Mouse (Mus musculus): ENCODE data around the gene Wipi1. TPM values are rescaled to one million over a fixed set of nuclear protein-coding genes. Genes with fewer than 3 reads are reported as not detected.

Gene Wipi1
- total and polyA plus RNA-seq, 3 experiments = 2.6 to 8.2 TPM; not detected in 1

- no peaks in the 10 kb centered on the region for H3K9me3 ChIP-seq (replicated peaks; ENCODE audit: insufficient read depth, low read length)
- no peak overlapping the region for H3K4me3 ChIP-seq (ENCODE audit: control insufficient read depth in 1 of 2, insufficient read depth in 1 of 2, low read depth in 2 of 2, low read length in 2 of 2)
- no peaks in the 10 kb centered on the region for H3K36me3 ChIP-seq (ENCODE audit: control insufficient read depth in 1 of 2, insufficient read depth in 2 of 2, low read length in 2 of 2)
- H3K27ac ChIP-seq (ENCODE audit: control insufficient read depth, low read depth, low read length) = no peak overlapping the region
- no peaks in the 10 kb centered on the region for H3K4me1 ChIP-seq (ENCODE audit: control insufficient read depth in 1 of 2, insufficient read depth in 2 of 2, low read length in 2 of 2)
- no peak for DNase-seq (ENCODE audit: low read depth, low spot score)
- no peak for TF ChIP-seq UBTF (IDR thresholded peaks at IDR 0.05; ENCODE audit: borderline replicate concordance, insufficient read depth, low read depth, low read length)
- TF ChIP-seq CHD1 (IDR thresholded peaks at IDR 0.05; ENCODE audit: low read depth, low read length) = no peak
- TF ChIP-seq MAZ (IDR thresholded peaks at IDR 0.05; ENCODE audit: low read depth, low read length) = no peak
- no peak for TF ChIP-seq ZNF384 (IDR thresholded peaks at IDR 0.05; ENCODE audit: low read depth, low read length)
- TF ChIP-seq POLR2AphosphoS2 (IDR thresholded peaks at IDR 0.05; ENCODE audit: low read length) = no peak
- TF ChIP-seq RCOR1 (IDR thresholded peaks at IDR 0.05; ENCODE audit: low read depth, low read length) = no peak
- no peak for TF ChIP-seq ZC3H11A (IDR thresholded peaks at IDR 0.05; ENCODE audit: low read depth, low read length)
- H3K79me2 ChIP-seq (ENCODE audit: control insufficient read depth, insufficient read depth, low read length, poor library complexity) = no peaks in the 10 kb centered on the region
- H3K9ac ChIP-seq (ENCODE audit: control insufficient read depth, low read depth, low read length, poor library complexity, severe bottlenecking) = no peak overlapping the region
- H3K27me3 ChIP-seq (ENCODE audit: control insufficient read depth in 1 of 2, insufficient read depth in 2 of 2, low read length in 2 of 2) = peaks cover 32 to 41% of the 10 kb centered on the region in 2 experiments
These were observed 29.9 kb upstream of the Wipi1 start for GRCm38 (mm10) chr11:109641498-109642222.

- no peaks in the 10 kb centered on the region for H3K9me3 ChIP-seq (replicated peaks; ENCODE audit: insufficient read depth, low read length)
- no peak for TF ChIP-seq MEF2A (IDR thresholded peaks at IDR 0.05; ENCODE audit: extremely low read depth, insufficient replicate concordance, low read depth, low read length, poor library complexity, severe bottlenecking)
- TF ChIP-seq MAZ (IDR thresholded peaks at IDR 0.05; ENCODE audit: low read depth, low read length) = no peak
- no peak for TF ChIP-seq SIN3A (IDR thresholded peaks at IDR 0.05; ENCODE audit: low read length)
- no peak for TF ChIP-seq NRF1 (IDR thresholded peaks at IDR 0.05; ENCODE audit: insufficient read depth, low read depth, low read length, poor library complexity, severe bottlenecking)
- TF ChIP-seq EP300 (IDR thresholded peaks at IDR 0.05; ENCODE audit: low read depth in 1 of 2, low read length in 2 of 2) = no peak
- no peak for TF ChIP-seq ELF1 (IDR thresholded peaks at IDR 0.05; ENCODE audit: low read depth, low read length)
- no peak for TF ChIP-seq ZMIZ1 (IDR thresholded peaks at IDR 0.05; ENCODE audit: low read depth, low read length)
- TF ChIP-seq MAX (IDR thresholded peaks at IDR 0.05; ENCODE audit: low read length) = no peak
- H3K79me2 ChIP-seq (ENCODE audit: control insufficient read depth, insufficient read depth, low read length, poor library complexity) = no peaks in the 10 kb centered on the region
- H3K9ac ChIP-seq (ENCODE audit: control insufficient read depth, low read depth, low read length, poor library complexity, severe bottlenecking) = no peak overlapping the region
- H3K4me3 ChIP-seq (ENCODE audit: control insufficient read depth in 1 of 2, insufficient read depth in 1 of 2, low read depth in 2 of 2, low read length in 2 of 2) = no peak overlapping the region
- H3K27me3 ChIP-seq (ENCODE audit: control insufficient read depth in 1 of 2, insufficient read depth in 2 of 2, low read length in 2 of 2) = peaks cover 13 to 18% of the 10 kb centered on the region in 2 experiments
- no peak overlapping the region for H3K27ac ChIP-seq (ENCODE audit: control insufficient read depth, low read depth, low read length)
- no peaks in the 10 kb centered on the region for H3K36me3 ChIP-seq (ENCODE audit: control insufficient read depth in 1 of 2, insufficient read depth in 2 of 2, low read length in 2 of 2)
- no peak for DNase-seq (ENCODE audit: low read depth, low spot score)
- no peaks in the 10 kb centered on the region for H3K4me1 ChIP-seq (ENCODE audit: control insufficient read depth in 1 of 2, insufficient read depth in 2 of 2, low read length in 2 of 2)
These were observed 24.2 kb upstream of the Wipi1 start for GRCm38 (mm10) chr11:109635871-109636395.
